Mouse (Mus musculus): ENCODE measurements around the gene Sh3glb2.

Sh3glb2 gene

DNA sequence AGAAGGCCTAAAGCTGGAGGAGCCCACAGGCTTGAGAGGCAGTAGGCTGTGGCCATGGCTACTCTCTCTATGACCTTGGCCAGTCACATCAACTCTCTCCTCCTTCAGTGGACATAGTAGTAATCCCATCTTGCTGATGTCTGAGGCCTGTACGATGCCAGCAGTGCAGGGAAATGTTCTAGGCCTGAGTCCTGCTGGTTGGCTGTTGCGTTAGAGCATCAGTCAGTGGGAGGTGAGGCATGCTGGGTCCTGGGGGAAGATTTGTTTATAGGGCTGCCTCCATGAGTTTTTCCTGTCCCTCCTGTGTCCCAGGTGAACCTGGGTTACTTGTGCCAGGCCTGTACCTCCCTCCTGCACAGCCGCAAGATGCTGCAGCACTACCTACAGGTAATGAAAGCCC is 17.1 kb downstream of the Sh3glb2 start:
- no peak for DNase-seq (ENCODE audit: low spot score)

DNA sequence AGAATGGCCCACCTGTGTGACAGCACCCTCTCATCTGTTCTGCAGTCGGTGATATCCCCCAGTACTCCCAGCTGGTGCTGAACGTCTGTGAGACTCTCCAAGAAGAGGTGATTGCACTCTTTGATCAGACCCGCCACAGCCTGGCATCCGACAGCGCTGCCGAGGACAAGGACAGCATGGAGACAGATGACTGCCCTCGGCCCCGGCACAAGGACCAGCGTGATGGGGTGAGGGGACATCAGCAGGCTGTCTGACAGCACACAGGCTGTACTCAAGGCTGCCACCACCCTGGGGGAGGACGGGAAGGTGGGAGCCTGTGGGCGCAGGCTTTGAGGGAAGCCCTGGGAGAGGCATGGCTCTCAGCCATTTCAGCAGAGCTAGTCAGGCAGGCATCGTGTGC is 22.0 kb downstream of the Sh3glb2 start:
- DNase-seq (ENCODE audit: low spot score): no peak

DNA sequence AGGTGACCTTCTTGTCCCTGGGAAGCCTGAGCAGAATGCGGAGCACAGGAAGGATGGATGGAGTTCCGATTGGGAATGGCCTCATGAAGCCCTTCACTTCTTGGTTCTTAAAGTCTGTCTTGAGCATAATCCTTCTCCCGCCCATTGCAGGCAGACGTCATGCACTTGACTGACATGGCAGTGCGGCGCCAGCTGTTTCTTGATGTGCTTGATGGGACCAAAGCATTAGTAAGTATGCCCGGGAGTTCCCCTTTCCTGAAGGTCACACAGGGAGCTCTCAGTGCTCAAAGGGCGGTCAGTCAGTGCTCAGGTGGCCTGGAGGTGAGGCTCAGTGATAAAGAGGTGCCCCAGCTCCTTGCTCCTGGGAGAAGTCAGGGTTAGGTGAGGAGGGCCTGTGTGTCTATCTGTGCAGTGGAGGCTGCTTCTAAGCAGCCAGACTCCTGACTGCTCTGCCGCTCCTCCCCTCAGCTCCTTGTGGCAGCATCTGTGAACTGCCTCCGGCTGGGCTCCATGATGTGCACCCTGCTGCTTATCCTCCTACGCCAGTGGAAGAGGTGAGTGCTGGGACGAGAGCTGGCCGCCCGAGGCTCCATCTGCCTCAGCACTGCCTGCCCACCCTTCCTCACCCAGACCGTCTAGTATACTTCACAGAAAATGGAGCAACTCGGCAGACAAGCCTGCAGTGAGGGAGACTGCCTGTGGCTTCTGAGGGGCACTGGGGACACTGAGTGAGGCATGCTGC is 22.8 kb downstream of the Sh3glb2 start:
- no peak for DNase-seq (ENCODE audit: low spot score)

DNA sequence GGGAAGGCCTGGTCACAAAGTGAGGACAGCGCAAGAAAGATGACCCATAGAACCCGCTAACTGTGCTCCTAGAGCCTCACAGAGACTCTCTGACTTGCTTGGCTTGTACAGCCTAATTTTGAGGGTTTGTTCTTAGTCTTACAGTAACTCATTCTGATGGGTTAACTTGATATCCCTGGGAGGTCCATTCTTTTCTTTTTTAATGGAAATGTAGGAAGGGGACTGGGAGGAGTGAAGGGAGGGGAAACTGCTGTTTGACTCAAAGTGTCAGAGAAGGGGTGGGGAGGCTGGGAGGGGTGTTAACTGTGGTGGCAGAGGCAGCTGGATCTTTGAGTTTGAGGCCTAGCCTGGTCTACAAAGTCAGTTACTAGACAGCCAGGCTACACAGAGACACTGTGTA is 23.8 kb downstream of the Sh3glb2 start:
- no peak for DNase-seq (ENCODE audit: low spot score)

DNA sequence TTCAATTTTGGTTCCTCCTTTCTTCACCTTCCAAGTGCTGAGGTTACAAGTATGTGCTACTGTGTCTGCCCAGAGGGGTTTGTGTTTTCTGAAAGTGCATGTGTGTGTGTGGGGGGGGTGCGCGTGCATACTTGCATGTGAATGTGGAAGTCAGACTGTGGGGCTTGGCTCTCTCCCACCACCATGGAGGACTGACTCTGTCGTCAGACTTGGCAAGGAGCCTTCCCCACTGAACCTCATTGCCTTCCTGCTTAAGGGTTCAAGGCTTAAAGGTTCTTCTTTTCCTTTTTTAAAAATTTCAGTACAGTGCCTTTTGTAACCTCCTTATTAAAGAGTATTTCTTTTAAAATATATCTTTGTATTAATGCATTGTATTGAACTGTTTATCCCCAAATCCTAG is 30.3 kb downstream of the Sh3glb2 start:
- DNase-seq (ENCODE audit: low spot score): no peak

DNA sequence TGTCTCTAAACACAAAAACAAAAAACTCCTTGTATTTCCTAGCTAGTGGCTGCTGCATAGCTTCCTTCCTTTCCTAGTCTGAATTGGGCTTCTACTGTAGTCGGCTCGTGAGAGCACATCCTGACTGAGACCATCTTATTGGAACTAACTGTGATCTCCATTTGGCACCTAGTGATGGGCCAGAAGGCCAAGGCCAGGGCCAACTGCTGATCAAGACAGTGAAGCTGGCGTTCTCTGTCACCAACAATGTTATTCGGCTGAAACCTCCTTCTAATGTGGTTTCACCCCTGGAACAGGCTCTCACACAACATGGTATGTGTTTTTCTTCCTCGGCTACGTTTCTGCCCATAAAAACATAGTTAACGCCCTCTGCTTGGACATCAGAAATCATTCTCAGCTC is 31.9 kb downstream of the Sh3glb2 start:
- no peak for DNase-seq (ENCODE audit: low spot score)

DNA sequence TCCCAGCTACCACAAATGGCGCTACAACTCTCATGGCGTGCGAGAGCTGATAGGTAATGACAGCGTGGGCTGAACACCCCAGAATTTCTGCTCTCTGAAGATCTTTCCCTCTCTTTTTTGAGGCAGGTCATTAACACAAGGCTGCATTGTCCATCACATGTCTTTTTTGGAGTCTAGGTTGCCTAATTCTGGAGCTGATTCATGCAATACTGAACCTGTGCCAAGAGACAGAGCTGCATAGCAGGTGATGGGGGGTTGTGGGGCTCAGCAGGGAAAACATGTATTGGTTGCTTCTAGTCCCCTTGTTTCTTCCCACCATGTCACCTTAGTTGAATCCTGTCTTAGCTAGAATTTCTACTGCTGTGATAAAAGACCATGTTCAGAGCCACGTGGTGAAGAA is 33.8 kb downstream of the Sh3glb2 start:
- no peak for DNase-seq (ENCODE audit: low spot score)

DNA sequence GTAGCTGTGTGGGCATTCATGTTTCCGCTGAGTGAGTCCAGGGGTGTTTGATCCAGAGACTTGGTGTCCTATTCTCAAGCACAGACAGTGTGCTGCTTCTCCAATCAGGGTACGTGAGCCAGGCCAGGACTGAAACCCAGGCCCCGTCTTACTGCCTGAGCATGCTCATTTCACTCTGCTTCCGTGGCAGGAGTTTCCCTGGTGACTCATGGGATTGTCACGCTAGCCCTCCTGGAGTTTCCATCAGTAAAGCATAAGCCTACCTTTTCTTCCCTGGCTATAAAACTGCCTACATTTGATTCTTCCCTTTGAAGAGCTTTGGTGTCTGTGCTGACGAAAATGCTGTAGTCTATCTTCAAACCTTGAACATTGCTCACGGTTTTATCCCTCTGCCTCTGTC is 36.0 kb downstream of the Sh3glb2 start:
- no peak for DNase-seq (ENCODE audit: low spot score)

DNA sequence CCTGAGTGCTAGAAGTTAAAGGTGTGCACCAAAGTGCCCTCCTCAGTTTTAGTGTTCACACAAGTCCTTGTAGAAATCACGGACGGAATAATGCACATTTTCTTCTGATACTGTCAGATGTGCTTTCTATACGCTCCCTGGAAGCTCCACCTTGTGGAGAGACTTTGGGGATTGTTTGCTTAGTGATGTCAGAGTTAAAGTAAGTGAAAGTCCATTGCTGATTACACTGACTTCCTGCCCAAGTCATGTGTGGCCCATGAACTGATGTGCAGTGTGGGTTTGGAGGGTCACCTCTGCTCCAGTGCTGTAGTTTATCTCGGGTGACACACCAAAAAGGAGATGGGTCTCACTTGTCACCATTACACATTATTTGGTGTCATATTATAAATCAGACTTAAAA is 39.9 kb downstream of the Sh3glb2 start:
- no peak for DNase-seq (ENCODE audit: low spot score)

DNA sequence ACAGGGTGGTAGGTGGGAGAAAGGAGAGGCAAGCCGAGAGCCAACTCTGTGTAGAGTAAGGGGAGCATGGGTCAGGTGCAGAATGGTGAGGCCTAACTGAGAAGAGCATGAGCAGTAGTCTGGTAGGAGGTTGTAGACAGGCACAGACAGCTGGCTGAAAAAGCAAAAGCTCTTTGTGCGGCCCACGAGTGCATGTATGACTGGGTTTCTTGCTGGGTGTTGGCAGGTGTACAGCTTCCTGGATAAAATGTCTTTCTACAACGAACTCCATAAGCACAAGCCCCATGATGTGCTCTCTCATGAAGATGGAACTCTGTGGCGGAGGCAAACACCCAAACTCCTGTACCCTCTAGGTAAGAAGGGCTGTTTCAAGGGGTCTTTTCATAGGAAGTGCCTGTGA is 42.2 kb downstream of the Sh3glb2 start:
- no peak for DNase-seq (ENCODE audit: low spot score)

DNA sequence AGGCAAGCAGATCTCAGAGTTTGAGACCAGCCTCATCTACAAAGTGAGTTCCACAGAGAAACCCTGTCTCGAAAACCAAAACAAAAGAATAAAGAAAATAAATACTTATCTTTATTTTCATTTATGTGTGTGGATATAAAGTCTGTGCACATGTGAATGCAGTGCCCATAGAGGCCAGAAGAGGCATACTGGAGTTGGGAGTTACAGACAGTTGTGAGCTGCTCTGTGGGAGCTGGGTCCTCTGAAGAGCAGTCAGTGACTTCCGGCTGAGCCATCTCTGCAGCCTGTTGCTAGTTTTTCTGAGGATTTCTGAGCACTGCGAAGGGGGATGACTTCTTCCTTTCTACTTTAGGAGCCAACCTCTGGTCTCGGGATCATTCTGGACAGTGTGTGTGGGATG is 43.0 kb downstream of the Sh3glb2 start:
- DNase-seq (ENCODE audit: low spot score): no peak

DNA sequence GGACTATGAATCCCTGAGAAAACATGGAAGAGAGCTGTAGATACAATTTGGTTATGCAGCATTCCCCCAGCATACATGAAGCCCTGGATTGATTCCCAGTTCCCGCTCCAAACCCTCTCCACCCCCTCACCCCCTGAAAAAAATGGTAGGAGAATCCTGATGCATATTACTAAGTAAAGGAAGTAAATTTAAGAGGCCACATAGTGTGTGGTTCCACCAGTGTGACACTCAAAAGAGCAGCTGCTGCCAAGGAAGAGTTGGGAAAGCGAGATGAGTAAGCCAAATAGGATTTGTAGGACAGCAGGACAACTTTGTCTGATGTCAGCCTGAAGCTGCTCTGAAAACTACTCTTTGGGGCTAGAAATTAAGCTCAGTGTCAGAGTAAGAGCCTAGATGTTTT is 47.7 kb downstream of the Sh3glb2 start:
- DNase-seq (ENCODE audit: low spot score): no peak

DNA sequence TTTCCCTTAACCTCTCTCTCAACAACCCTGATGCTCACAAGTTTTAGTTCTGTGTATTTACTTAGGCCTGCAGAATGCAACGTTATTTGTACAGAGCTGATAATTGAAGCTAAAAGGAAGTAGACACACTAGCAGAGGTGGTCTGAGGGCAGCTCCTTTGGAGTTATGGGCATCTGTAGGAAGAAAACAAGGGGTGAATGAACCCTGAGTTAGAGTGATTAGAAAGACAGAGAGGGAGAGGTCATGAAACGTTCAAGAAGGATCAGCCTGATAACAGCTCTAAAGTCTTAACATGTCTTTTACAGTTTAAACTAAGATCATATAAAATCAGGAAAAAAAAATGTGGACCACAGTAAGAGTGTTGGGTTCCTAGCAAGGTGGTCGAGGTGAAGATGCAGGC is 49.8 kb downstream of the Sh3glb2 start:
- DNase-seq (ENCODE audit: low spot score): no peak

DNA sequence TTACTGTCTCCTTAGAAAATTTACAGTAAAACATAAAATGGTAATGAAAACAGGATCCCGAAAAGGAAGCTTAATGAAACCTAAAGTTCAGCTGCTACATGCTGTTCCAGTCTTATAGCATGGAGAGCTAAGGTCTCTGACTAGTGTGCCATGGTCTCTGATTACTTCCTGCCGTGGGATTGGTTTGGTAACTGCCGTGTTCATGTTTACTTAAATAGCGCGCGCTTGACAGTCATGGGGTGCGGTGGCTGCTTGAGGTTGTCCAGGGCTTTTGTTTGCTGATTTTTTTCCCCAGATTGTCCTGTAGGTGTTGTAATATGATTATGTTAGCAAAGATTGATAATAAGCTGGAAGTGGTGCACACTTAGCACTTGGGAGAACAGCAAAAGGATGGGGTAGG is 53.0 kb downstream of the Sh3glb2 start:
- no peak for DNase-seq (ENCODE audit: low spot score)

DNA sequence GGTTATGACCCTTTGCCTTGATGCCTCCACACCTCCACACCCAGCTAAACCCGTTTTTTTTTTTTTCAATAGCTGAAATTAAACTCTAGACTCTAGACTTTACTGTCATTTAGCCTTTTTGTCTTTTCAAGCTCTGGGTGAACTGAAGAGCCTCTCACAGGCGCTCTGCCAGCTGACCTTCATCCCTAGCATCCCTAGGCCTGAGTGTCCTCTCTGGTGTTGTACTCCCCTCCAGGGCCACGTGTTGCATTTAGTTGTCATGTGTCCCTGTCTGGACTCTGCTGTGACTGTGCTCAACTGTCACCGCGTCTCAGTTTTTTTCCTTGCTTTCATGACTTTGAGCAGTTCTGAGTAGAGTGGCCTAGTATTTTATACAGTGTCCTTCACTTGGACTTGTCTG is 59.2 kb downstream of the Sh3glb2 start:
- DNase-seq (ENCODE audit: low spot score): no peak

DNA sequence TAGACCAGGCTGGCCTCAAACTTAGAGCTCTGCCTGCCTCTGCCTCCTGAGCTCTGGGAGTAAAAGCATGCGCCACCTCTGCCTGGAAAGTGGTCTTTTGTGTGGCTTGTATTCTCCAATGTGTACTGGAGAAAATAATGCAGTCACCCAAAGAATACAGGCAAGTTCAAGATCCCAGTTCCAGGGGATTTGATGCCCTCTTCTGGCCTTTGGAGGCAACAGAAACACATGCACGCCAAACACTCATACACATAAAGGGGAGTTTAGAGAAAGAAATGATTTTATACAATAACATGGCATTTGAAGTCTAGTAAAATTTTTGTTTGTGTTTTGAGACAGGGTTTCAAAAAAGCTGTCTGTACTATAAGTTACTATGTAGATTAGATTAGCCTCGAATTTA is 59.6 kb downstream of the Sh3glb2 start:
- no peak for DNase-seq (ENCODE audit: low spot score)
